Mouse (Mus musculus): Measurements from ENCODE around the gene Skil. TPM values are rescaled to one million over a fixed set of nuclear protein-coding genes. Genes with fewer than 3 reads are reported as not detected.

Gene Skil
- total RNA-seq (2021), result 48.4 and 54.3 TPM in 2 replicates
- long read RNA-seq, experiment 1, full-length matches to known transcripts, result 2 of 5 reads
- long read RNA-seq, experiment 1, partial matches to known transcripts, result 3 of 5 reads
- long read RNA-seq, experiment 1, other reads (novel, unspliced or antisense), result 0 of 5 reads
- long read RNA-seq, experiment 2, full-length matches to known transcripts, result 9 of 13 reads
- long read RNA-seq, experiment 2, partial matches to known transcripts, result 2 of 13 reads
- long read RNA-seq, experiment 2, other reads (novel, unspliced or antisense), result 2 of 13 reads

GRCm38 (mm10) chr3:31094531-31095178 lies at the start of gene Skil:
Gene Skil (plus strand): TSS chr3:31095058.
- DNase-seq, result peak; percentile 98

- DNase-seq, result peak; percentile 29
Measured at GRCm38 (mm10) chr3:31047263-31047662, 47.6 kb upstream of the Skil start.

GRCm38 (mm10) chr3:31049087-31049486 lies 45.8 kb upstream of the Skil start:
- no peak for DNase-seq

- no peak for DNase-seq
Measured at GRCm38 (mm10) chr3:31050375-31050774, 44.5 kb upstream of the Skil start.

GRCm38 (mm10) chr3:31051730-31052129 lies 43.1 kb upstream of the Skil start:
- no peak for DNase-seq

- peak; percentile 9 for DNase-seq
Measured at GRCm38 (mm10) chr3:31053191-31053590, 41.7 kb upstream of the Skil start.

- DNase-seq, result no peak
Measured at GRCm38 (mm10) chr3:31054888-31055287, 40.0 kb upstream of the Skil start.

- DNase-seq, result peak; percentile 73
Measured at GRCm38 (mm10) chr3:31056047-31056650, 38.7 kb upstream of the Skil start.

- DNase-seq, result peak; percentile 89
Measured at GRCm38 (mm10) chr3:31056651-31057627, 37.9 kb upstream of the Skil start.

GRCm38 (mm10) chr3:31060745-31061102 lies 34.1 kb upstream of the Skil start:
- no peak for DNase-seq

GRCm38 (mm10) chr3:31061103-31061785 lies 33.6 kb upstream of the Skil start:
- DNase-seq, result peak; percentile 37

- no peak for DNase-seq
Measured at GRCm38 (mm10) chr3:31061786-31062120, 33.1 kb upstream of the Skil start.

- no peak for DNase-seq
Measured at GRCm38 (mm10) chr3:31062325-31062724, 32.5 kb upstream of the Skil start.

- DNase-seq, result no peak
Measured at GRCm38 (mm10) chr3:31068482-31068881, 26.4 kb upstream of the Skil start.

GRCm38 (mm10) chr3:31071804-31072203 lies 23.1 kb upstream of the Skil start:
- no peak for DNase-seq

GRCm38 (mm10) chr3:31075808-31076207 lies 19.1 kb upstream of the Skil start:
- peak; percentile 47 for DNase-seq

GRCm38 (mm10) chr3:31077068-31077703 lies 17.7 kb upstream of the Skil start:
- no peak for DNase-seq

- peak; percentile 11 for DNase-seq
Measured at GRCm38 (mm10) chr3:31079450-31079849, 15.4 kb upstream of the Skil start.

- DNase-seq, result peak; percentile 70
Measured at GRCm38 (mm10) chr3:31080791-31081502, 13.9 kb upstream of the Skil start.

- DNase-seq, result no peak
Measured at GRCm38 (mm10) chr3:31082838-31083506, 11.9 kb upstream of the Skil start.
